Mouse (Mus musculus) heart, embryonic 13.5 days (tissue): ENCODE results near the gene Rnf34. TPM values are rescaled to one million over a fixed set of nuclear protein-coding genes. Genes with fewer than 3 reads are reported as not detected.
A peak's percentile ranks its signal among the peaks of the same experiment; 100 is the strongest.

Experiments used
- ATAC-seq: fragments of 200-750 bp; cut with Nextera tagmentation; 2 replicates; pipeline ENCODE4 v1.8.0; 2017; ENCODE audit warnings: moderate TSS enrichment; ENCODE audit not compliant: insufficient number of reproducible peaks, low FRiP score, low TSS enrichment; ENCODE audit errors: extremely low read depth
- H3K27ac ChIP-seq: fragments of 300-500 bp; sonication (generic); replicated peaks from 2 replicates; pipeline ENCODE4 v1.5.1; 2015; ENCODE audit warnings: moderate library complexity, mild to moderate bottlenecking, inconsistent platforms
- H3K27me3 ChIP-seq: fragments of 300-500 bp; sonication (generic); replicated peaks from 2 replicates; pipeline ENCODE4 v1.6.1; 2015; ENCODE audit warnings: mild to moderate bottlenecking, inconsistent platforms
- H3K36me3 ChIP-seq: fragments of 300-500 bp; sonication (generic); 2 replicates; pipeline ENCODE4 v1.6.1; 2015; ENCODE audit warnings: mild to moderate bottlenecking, inconsistent platforms
- H3K4me1 ChIP-seq: fragments of 300-500 bp; sonication (generic); 2 replicates; pipeline ENCODE4 v1.6.1; 2015; ENCODE audit warnings: inconsistent platforms
- H3K4me2 ChIP-seq: fragments of 300-500 bp; sonication (generic); 2 replicates; pipeline ENCODE4 v1.6.1; 2015; ENCODE audit warnings: inconsistent platforms, mild to moderate bottlenecking, moderate library complexity
- H3K4me3 ChIP-seq: fragments of 300-500 bp; sonication (generic); 2 replicates; pipeline ENCODE4 v1.5.1; 2015; ENCODE audit warnings: moderate library complexity, mild to moderate bottlenecking, inconsistent platforms
- H3K9ac ChIP-seq: fragments of 300-500 bp; sonication (generic); 2 replicates; pipeline ENCODE4 v1.6.1; 2015; ENCODE audit warnings: inconsistent platforms, mild to moderate bottlenecking, moderate library complexity
- H3K9me3 ChIP-seq: fragments of 300-500 bp; sonication (generic); 2 replicates; pipeline ENCODE4 v1.6.1; 2016; ENCODE audit warnings: inconsistent platforms
- WGBS: fragments of 180-500 bp; shearing (Covaris S2); methylation state at CpG from one replicate; pipeline ENCODE4 v1.1.7; 2015; ENCODE audit warnings: mixed read lengths; 5-methylcytosine and 5-hydroxymethylcytosine counted together
- polyA plus RNA-seq: library from polyadenylated mRNA; unstranded; fragments of >200 nt; fragmentation: Nextera tagmentation; extraction: Ambion mirVana; gene quantifications from 2 replicates; pipeline ENCODE4 v1.2.1, GENCODE M21; 2015

Rnf34 gene
- polyA plus RNA-seq, 1 experiment from 2014 or later, result 26.4 TPM

DNA sequence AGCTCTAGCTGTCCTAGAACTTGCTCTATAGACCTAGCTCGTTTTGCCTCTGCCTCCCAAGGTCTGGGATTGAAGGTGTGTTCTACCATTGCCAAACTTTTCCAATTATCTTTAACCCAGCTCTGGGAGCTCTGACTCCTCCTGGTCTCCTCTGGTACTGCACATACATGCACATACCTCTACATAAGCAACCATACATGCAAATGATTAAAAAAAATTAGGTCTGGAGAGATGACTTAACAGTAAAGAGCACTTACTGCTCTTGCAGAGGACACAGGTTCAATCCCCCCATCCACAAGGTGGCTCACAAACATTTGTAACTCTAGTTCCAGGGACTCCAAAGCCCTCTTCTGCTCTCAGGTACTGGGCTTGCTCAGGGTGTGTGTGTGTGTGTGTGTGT, 25.9 kb upstream of the Rnf34 start:
- Histone ChIP-seq H3K9ac (no peak overlapping the region), H3K4me1 (peaks cover 13% of the 10 kb centered on the region), H3K27ac (no peak overlapping the region), H3K27me3 (no peaks in the 10 kb centered on the region), H3K4me2 (no peak overlapping the region), H3K4me3 (no peak overlapping the region), H3K36me3 (peaks cover 6% of the 10 kb centered on the region), H3K9me3 (no peaks in the 10 kb centered on the region)
- WGBS, result 70% methylated on average over 1 of the region's 1 CpGs
- no peak for ATAC-seq

DNA sequence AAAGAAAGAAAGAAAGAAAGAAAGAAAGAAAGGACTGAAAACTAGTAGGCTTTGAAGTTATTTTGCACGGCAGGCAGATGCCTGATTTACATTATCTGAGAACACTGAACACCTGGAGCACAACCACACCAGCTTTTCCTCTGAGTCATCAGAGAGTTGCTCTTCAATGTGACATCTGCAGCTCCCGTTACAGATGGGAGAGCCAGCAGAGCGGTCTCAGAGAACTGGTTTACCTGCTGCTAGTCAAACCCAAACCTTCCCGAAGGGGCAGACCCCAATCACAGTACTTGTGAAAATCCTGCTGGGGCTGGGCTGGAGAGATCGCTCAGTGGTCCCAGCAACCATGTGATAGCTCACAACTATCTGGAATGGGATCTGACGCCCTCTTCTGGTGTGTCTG, 25.4 kb upstream of the Rnf34 start:
- 55% methylated on average over 6 of the region's 6 CpGs for WGBS
- no peaks in the 10 kb centered on the region for H3K27me3 ChIP-seq
- no peak overlapping the region for H3K27ac ChIP-seq
- H3K4me1 ChIP-seq, result peaks cover 10% of the 10 kb centered on the region
- peaks cover 2% of the 10 kb centered on the region for H3K36me3 ChIP-seq
- H3K9me3 ChIP-seq, result no peaks in the 10 kb centered on the region
- H3K4me2 ChIP-seq, result no peak overlapping the region
- H3K4me3 ChIP-seq, result no peak overlapping the region
- H3K9ac ChIP-seq, result no peak overlapping the region
- ATAC-seq, result no peak

DNA sequence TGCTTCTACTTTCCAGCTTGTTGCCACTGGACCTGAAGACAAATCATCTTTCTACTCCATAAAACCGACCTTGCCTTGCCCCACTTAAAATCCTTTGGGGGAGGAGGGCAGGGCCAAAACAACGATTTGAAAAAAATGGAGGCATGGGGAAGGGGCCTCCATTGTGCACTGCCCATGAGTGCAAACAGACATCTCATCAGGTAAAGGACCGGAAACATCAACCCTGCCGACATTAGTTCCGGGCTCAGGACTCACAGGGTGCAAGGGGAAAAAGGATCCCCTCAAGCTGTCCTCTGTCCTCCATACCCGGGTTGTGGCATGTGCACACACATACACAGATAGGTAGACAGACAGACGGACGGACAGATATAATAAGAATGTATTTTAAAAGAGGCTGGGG, 24.7 kb upstream of the Rnf34 start:
- ATAC-seq, result no peak
- Histone ChIP-seq H3K27me3 (no peaks in the 10 kb centered on the region), H3K4me1 (peaks cover 3% of the 10 kb centered on the region), H3K4me2 (no peak overlapping the region), H3K9ac (no peak overlapping the region), H3K4me3 (no peak overlapping the region), H3K9me3 (no peaks in the 10 kb centered on the region), H3K36me3 (no peaks in the 10 kb centered on the region), H3K27ac (no peak overlapping the region)
- 75% methylated on average over 8 of the region's 8 CpGs for WGBS

DNA sequence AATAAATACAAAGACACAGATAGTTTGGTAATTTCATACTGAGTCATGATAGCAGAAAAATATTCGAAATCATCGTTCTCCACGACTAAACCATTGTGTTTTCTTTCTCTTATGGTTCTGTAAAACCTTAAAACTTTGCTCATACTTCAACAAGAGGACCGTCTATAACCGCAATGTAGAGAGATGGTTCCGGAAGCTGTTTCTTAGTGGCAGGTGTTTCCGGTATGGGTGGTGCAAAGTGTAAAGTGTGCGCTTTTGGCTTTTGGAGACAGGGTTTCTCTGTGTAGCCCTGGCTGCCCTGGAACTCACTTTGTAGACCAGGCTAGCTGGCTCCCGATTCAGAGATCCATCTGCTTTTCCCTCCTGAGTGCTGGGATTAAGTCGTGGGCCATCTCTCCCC, 17.3 kb upstream of the Rnf34 start:
- Histone ChIP-seq H3K27me3 (no peaks in the 10 kb centered on the region), H3K4me1 (no peaks in the 10 kb centered on the region), H3K9me3 (no peaks in the 10 kb centered on the region), H3K4me3 (no peak overlapping the region), H3K27ac (no peak overlapping the region), H3K36me3 (no peaks in the 10 kb centered on the region), H3K4me2 (no peak overlapping the region), H3K9ac (no peak overlapping the region)
- ATAC-seq, result no peak
- 81% methylated on average over 10 of the region's 10 CpGs for WGBS

DNA sequence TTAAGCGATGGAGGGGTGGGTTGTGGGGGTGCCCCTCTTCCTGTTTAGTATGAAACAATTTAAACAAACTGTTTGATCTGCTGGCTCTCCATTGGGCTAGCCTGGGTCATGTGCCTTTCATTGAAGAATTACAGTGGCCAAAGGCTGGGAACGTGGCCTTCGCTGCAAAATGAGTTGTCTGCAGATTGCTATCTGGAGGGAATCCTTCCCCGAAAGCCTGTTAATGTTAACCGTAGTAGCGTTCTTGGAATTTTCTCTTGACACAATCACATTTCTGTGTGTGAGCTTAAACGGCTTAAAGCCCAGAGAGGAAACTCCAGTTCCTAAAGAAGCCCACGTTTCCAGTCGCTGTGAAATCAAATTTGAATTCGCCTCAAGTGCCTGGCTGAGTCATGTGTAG, 16.9 kb upstream of the Rnf34 start:
- H3K27me3 ChIP-seq, result no peaks in the 10 kb centered on the region
- no peak for ATAC-seq

DNA sequence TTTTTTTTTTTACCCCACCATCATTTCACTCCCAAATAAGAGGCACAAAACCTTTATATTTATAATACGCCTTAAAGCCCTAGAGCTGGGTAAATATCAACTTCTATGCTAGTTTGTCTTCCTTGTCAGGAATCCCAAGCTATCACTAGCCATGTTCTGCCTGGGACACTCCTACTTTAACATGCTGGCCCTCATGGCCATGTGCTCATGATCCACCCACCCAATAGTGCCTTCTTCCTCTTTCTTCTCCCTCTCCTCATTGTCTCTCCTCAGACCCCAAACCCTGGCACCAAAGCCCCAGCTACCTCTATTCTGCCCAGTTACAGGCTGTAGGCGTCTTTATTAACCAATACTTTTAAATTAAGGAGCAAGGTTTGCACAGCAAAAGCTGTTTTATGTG, 8.7 kb upstream of the Rnf34 start:
- no peaks in the 10 kb centered on the region for H3K27me3 ChIP-seq
- H3K9ac ChIP-seq, result no peak overlapping the region
- H3K4me1 ChIP-seq, result no peaks in the 10 kb centered on the region
- no peaks in the 10 kb centered on the region for H3K36me3 ChIP-seq
- 86% methylated on average over 2 of the region's 2 CpGs for WGBS
- no peak overlapping the region for H3K4me3 ChIP-seq
- no peaks in the 10 kb centered on the region for H3K9me3 ChIP-seq
- H3K4me2 ChIP-seq, result no peak overlapping the region
- no peak for ATAC-seq
- no peak overlapping the region for H3K27ac ChIP-seq

More for the DNA sequence above, 16.9 kb upstream of the Rnf34 start:
- Histone ChIP-seq H3K4me3 (no peak overlapping the region), H3K4me2 (no peak overlapping the region), H3K36me3 (no peaks in the 10 kb centered on the region), H3K9ac (no peak overlapping the region), H3K27ac (no peak overlapping the region), H3K9me3 (no peaks in the 10 kb centered on the region), H3K4me1 (no peaks in the 10 kb centered on the region)
- WGBS, result 71% methylated on average over 10 of the region's 10 CpGs

DNA sequence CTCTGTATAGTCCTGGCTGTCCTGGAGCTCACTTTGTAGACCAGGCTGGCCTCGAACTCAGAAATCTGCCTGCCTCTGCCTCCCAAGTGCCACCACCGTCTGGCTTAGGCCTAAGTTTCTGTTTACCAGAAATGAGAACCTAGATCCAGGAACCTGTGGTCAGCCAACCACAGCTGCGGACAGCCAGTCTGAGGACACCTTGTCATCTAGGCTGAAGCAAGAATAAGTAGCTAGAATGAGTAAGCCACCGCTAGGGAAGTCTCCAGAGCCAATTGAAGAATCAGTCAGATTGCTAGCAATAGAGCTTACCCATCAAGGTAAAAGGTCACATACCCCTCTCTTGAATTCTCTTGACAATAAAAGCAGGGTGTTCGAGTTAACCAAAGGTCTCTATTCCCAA, 6.0 kb upstream of the Rnf34 start:
- Histone ChIP-seq H3K4me1 (peaks cover 5% of the 10 kb centered on the region; the same call in 1 of the 2 replicates), H3K9me3 (no peaks in the 10 kb centered on the region), H3K4me3 (no peak overlapping the region), H3K9ac (no peak overlapping the region), H3K36me3 (no peaks in the 10 kb centered on the region), H3K4me2 (no peak overlapping the region), H3K27me3 (no peaks in the 10 kb centered on the region), H3K27ac (no peak overlapping the region)
- 74% methylated on average over 5 of the region's 5 CpGs for WGBS
- ATAC-seq, result no peak

DNA sequence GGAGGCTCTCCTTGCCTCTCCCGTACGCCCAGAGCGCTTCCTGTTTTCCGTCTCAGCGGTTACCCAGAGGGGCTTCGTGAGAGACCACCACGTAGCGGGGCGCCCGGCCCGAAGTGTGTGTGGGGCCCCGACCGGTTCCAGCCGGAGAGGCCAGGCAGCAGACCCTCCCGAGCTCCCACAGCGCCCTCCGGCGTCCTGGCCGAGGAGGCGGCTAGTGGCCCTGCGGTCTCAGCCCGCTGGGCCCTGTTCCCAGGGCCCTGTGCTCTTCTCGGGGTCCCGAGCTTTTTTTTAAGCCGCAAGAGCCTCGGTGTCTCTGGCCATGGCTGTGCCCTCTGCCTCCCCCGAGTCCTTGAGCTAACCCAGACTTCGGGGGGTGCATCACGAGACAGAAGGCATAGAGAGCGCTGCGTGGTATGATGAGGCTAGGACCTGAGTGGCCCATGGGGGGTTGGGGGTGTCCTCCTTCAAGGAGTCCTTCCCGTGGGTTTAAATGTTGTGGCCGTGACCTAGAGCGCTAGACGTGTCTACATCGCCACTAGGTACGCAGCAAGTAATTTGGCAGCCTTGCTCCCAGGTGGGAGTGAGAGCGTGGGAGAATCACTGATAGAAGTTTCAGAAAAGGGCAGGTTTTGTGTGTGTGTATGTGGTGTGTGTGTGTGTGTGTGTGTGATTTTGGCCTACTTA, 613 bp downstream of the Rnf34 start:
- WGBS, result under 1% methylated on average over 37 of the region's 38 CpGs
- Histone ChIP-seq H3K9me3 (no peaks in the 10 kb centered on the region), H3K4me1 (peaks cover 29% of the 10 kb centered on the region), H3K9ac (peak overlapping the region; percentile 99), H3K27ac (peak overlapping the region; percentile 96), H3K36me3 (no peaks in the 10 kb centered on the region), H3K4me3 (peak overlapping the region; percentile 96), H3K4me2 (peak overlapping the region; percentile 95), H3K27me3 (no peaks in the 10 kb centered on the region)
- peak; percentile 74 for ATAC-seq

DNA sequence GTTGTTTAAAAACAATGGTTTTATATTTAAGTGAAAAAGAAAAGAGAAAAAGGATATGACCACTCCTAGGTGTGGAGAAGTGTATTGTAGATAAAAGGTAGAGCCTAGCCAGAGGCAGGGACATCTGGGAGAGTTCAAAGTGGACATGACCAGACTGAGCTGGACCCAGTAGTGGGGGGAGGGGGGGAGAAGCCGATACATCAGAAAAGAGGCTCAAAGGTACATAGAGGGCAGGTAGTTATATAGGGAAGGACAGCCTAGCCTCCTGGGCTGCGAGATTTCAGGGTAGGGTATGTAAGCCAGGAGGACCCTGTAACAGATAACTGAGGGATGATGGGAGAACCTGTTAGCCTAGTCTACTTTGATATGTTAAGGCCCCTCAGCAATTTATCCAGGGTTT, 2.8 kb downstream of the Rnf34 start:
- no peak for ATAC-seq
- Histone ChIP-seq H3K36me3 (peaks cover 13% of the 10 kb centered on the region; the same call in 1 of the 2 replicates), H3K27ac (no peak overlapping the region), H3K4me2 (no peak overlapping the region), H3K27me3 (no peaks in the 10 kb centered on the region), H3K4me3 (no peak overlapping the region), H3K9ac (no peak overlapping the region), H3K4me1 (peaks cover 29% of the 10 kb centered on the region), H3K9me3 (no peaks in the 10 kb centered on the region)
- 68% methylated on average over 2 of the region's 2 CpGs for WGBS

DNA sequence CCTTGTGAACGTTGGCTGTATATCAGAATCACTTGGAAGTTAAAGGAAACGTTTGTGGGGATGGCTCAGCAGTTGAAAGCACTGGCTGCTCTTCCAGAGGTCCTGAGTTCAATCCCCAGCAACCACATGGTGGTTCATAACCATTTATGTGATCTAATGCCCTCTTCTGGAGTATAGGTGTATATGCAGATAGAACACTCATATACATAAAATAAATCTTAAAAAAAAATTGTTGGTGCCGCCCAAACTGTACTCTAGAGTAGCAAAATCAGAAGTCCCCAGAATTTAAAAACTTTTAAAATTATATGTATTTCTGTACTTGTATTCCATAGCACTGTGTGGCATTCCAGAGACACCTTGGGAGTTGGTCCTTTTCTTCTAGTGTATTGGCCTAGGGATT, 6.0 kb downstream of the Rnf34 start:
- 78% methylated on average over 3 of the region's 3 CpGs for WGBS
- Histone ChIP-seq H3K9me3 (no peaks in the 10 kb centered on the region), H3K9ac (no peak overlapping the region), H3K36me3 (peaks cover 18% of the 10 kb centered on the region; the same call in 1 of the 2 replicates), H3K4me1 (peaks cover 15% of the 10 kb centered on the region), H3K27ac (no peak overlapping the region), H3K27me3 (no peaks in the 10 kb centered on the region), H3K4me2 (no peak overlapping the region), H3K4me3 (no peak overlapping the region)
- ATAC-seq, result no peak

DNA sequence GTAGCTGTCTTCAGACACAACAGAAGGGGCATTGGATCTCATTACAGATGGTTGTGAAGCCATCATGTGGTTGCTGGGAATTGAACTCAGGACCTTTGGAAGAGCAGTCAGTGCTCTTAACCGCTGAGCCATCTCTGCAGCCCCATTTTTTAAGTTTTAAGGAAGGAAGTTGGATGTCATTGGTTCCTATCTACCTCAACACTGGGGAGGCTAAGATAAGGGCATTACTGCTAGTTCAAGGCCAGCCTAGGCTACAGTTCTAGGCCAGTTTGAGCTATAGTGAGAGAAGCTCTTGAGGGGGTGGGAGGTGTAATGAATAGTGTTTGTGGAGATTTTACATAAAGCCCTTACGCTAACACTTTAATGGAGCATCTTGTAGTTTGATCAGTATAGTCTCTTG, 13.2 kb downstream of the Rnf34 start:
- Histone ChIP-seq H3K9ac (no peak overlapping the region), H3K27me3 (no peaks in the 10 kb centered on the region), H3K36me3 (peaks cover 73% of the 10 kb centered on the region), H3K4me1 (no peaks in the 10 kb centered on the region), H3K4me2 (no peak overlapping the region), H3K4me3 (no peak overlapping the region), H3K9me3 (no peaks in the 10 kb centered on the region), H3K27ac (no peak overlapping the region)
- WGBS, result 88% methylated on average over 2 of the region's 2 CpGs
- no peak for ATAC-seq

DNA sequence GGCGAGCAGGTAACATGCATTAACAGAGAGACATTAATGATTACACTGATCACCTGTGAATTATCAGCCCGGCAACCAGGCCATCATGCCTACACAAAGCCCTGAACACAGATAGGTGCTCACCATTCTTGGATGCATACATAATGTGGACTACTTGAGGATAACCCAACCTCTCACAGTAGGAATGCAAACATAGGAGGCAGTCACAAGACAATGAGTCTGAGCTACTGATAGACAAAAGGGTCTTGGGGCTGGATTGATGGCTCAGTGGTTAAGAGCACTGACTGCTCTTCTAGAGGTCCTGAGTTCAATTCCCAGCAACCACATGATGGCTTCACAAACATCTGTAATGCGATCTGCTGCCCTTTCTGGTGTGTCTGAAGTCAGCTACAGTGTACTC, 22.8 kb downstream of the Rnf34 start:
- no peak for ATAC-seq
- H3K4me2 ChIP-seq, result no peak overlapping the region
- H3K4me3 ChIP-seq, result no peak overlapping the region
- no peaks in the 10 kb centered on the region for H3K27me3 ChIP-seq
- peaks cover 75% of the 10 kb centered on the region for H3K36me3 ChIP-seq
- H3K4me1 ChIP-seq, result no peaks in the 10 kb centered on the region
- no peak overlapping the region for H3K27ac ChIP-seq
- 86% methylated on average over 3 of the region's 3 CpGs for WGBS
- H3K9ac ChIP-seq, result no peak overlapping the region
- no peaks in the 10 kb centered on the region for H3K9me3 ChIP-seq
